Mouse (Mus musculus) liver, embryonic 11.5 days (tissue): ENCODE measurements around the gene St3gal2. TPM values are rescaled to one million over a fixed set of nuclear protein-coding genes. Genes with fewer than 3 reads are reported as not detected.

Experiments used
- ATAC-seq: fragments of 200-750 bp; cut with Nextera tagmentation; replicated peaks from 2 replicates; pipeline ENCODE4 v1.8.0; 2017; ENCODE audit warnings: moderate number of reproducible peaks, mild to moderate bottlenecking, moderate TSS enrichment, moderate library complexity; ENCODE audit not compliant: low FRiP score
- DNase-seq: peaks from one replicate; pipeline ENCODE4 v3.0.0-alpha.2; 2017; ENCODE audit warnings: low spot score
- H3K27ac ChIP-seq: fragments of 300-500 bp; sonication (generic); 2 replicates; pipeline ENCODE4 v1.5.1; 2014; ENCODE audit warnings: mild to moderate bottlenecking, low read depth, low read length, control low read depth
- H3K27me3 ChIP-seq: fragments of 300-500 bp; sonication (generic); replicated peaks from 2 replicates; pipeline ENCODE4 v1.6.1; 2014; ENCODE audit warnings: low read length, mixed read lengths; ENCODE audit not compliant: control insufficient read depth, insufficient read depth
- H3K36me3 ChIP-seq: fragments of 300-500 bp; sonication (generic); 2 replicates; pipeline ENCODE4 v1.6.1; 2014; ENCODE audit warnings: mild to moderate bottlenecking, low read length, moderate library complexity, mixed read lengths; ENCODE audit not compliant: control insufficient read depth, insufficient read depth
- H3K4me1 ChIP-seq: fragments of 300-500 bp; sonication (generic); replicated peaks from 2 replicates; pipeline ENCODE4 v1.6.1; 2014; ENCODE audit warnings: low read length, mixed read lengths; ENCODE audit not compliant: control insufficient read depth, insufficient read depth
- H3K4me2 ChIP-seq: fragments of 300-500 bp; sonication (generic); 2 replicates; pipeline ENCODE4 v1.6.1; 2014; ENCODE audit warnings: mild to moderate bottlenecking, control low read depth, moderate library complexity
- H3K4me3 ChIP-seq: fragments of 300-500 bp; sonication (generic); 2 replicates; pipeline ENCODE4 v1.5.1; 2014; ENCODE audit warnings: low read depth, low read length, control low read depth
- H3K9ac ChIP-seq: fragments of 300-500 bp; sonication (generic); 2 replicates; pipeline ENCODE4 v1.6.1; 2014; ENCODE audit warnings: low read depth, low read length, control low read depth
- H3K9me3 ChIP-seq: fragments of 300-500 bp; sonication (generic); 2 replicates; pipeline ENCODE4 v1.6.1; 2016; ENCODE audit warnings: low read length, inconsistent platforms, mixed read lengths; ENCODE audit not compliant: control insufficient read depth
- WGBS: fragments of 180-500 bp; shearing (Covaris S2); extraction: QIAGEN DNeasy Blood & Tissue Kit; methylation state at CpG from one replicate; pipeline ENCODE4 v1.1.7; 2014; 5-methylcytosine and 5-hydroxymethylcytosine counted together
- polyA plus RNA-seq: library from polyadenylated mRNA; unstranded; fragments of >200 nt; fragmentation: Nextera tagmentation; extraction: Ambion mirVana; gene quantifications from 2 replicates; pipeline ENCODE4 v1.2.1, GENCODE M21; 2014

The St3gal2 gene
- polyA plus RNA-seq, 1 experiment from 2014 or later, result 21.9 TPM

DNA sequence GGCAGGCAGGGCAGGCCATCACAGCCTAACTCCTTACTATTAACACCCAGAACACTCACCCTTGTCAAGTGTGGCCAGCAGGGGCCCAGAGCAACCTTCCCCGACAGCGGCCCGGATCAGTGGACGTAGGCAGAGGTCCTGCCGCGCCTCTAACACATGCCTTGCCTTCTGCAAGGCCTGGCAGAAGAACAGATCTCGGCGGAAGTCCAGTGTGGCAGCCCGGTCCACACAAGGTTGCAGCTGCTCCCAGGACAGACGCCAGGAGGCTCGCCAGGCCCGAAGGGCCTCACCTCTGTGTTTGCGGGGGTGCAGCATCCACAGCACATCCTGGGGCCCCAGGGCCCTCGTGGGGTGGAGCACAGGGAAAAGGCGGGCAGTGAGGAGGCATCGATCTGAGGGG, 30.9 kb upstream of the St3gal2 start:
- DNase-seq (no peak), ATAC-seq (no peak)
- H3K9me3 ChIP-seq, result no peaks in the 10 kb centered on the region
- H3K27ac ChIP-seq, result no peak overlapping the region
- peaks cover 15% of the 10 kb centered on the region; the same call in 1 of the 2 replicates for H3K36me3 ChIP-seq
- H3K27me3 ChIP-seq, result no peaks in the 10 kb centered on the region
- no peak overlapping the region for H3K4me2 ChIP-seq
- H3K4me1 ChIP-seq, result no peaks in the 10 kb centered on the region; the same call in 1 of the 2 replicates
- H3K4me3 ChIP-seq, result no peak overlapping the region
- 85% methylated on average over 16 of the region's 16 CpGs for WGBS
- no peak overlapping the region for H3K9ac ChIP-seq

DNA sequence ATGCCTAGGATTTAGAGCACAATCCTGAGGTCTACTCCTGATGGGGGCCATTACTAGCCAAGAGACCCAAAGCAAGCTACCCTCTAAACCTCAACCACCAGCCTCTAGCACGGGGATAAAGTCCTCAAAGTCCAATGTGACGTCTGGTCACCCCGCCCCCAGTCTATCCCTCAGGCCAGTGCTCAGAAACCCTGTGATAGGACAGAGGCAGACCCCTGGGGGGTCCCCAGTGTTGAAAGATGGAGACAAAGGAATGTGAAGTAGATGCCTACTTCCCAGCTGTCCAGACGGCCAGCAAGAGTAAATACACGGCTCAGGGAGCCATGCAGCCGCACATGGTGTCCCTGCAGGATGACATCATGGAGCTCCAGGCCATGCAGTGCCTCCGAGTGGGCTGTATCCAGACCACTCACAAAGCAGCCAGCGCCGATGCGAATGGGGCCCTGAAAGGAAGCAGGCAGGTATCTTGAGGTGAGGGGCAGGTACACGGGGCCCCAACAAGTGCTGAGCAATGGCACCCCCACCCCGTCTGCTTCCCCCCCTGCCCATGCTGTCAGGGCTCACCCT, 29.7 kb upstream of the St3gal2 start:
- H3K4me2 ChIP-seq, result no peak overlapping the region
- no peaks in the 10 kb centered on the region for H3K9me3 ChIP-seq
- H3K9ac ChIP-seq, result no peak overlapping the region
- H3K4me3 ChIP-seq, result no peak overlapping the region
- no peak overlapping the region for H3K27ac ChIP-seq
- H3K27me3 ChIP-seq, result no peaks in the 10 kb centered on the region
- peaks cover 10% of the 10 kb centered on the region; the same call in 1 of the 2 replicates for H3K36me3 ChIP-seq
- DNase-seq (no peak), ATAC-seq (peak; percentile 35)
- no peaks in the 10 kb centered on the region; the same call in 1 of the 2 replicates for H3K4me1 ChIP-seq
- WGBS, result 79% methylated on average over 12 of the region's 12 CpGs

DNA sequence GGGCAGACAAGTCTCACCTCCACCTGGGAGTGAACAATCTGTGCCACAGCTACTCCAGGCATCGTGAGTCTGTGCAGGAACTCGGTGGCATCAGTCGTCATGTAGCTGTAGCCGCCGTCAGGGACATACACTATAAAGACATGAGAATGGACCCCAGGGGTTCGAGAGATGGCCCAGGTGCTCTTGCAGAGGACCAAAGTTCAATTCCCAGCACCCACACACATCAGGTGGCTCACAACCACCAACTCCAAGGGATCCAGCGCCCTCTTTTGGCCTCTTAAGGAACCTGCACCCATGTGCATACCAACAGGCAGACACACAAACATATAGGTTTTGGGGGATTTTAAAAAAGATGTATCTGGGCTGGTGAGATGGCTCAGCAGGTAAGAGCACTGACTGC, 27.7 kb upstream of the St3gal2 start:
- DNase-seq (no peak), ATAC-seq (no peak)
- Histone ChIP-seq H3K9ac (no peak overlapping the region), H3K9me3 (no peaks in the 10 kb centered on the region), H3K27me3 (no peaks in the 10 kb centered on the region), H3K4me1 (no peaks in the 10 kb centered on the region; the same call in 1 of the 2 replicates), H3K27ac (no peak overlapping the region), H3K36me3 (peaks cover 10% of the 10 kb centered on the region; the same call in 1 of the 2 replicates), H3K4me2 (no peak overlapping the region), H3K4me3 (no peak overlapping the region)
- 92% methylated on average over 7 of the region's 7 CpGs for WGBS

DNA sequence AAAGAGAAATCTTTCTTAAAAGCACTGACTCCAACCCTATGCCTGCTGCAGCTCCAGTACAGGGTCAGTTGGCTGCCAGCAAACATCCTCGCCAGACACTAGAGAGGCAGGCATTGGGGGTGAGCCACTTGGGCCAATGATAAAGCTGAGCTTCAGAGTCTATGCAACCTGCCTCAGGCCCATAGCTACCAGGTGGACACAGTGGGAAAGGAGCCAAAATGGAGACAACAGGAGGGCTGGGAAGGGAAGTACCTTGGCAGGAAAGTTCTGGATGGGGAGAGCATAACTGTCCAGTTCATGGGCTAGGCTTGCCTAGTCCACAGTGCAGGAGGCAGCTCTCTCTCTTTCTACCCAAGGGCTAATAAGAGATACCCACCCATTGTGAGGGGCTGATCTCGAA, 26.8 kb upstream of the St3gal2 start:
- no peak overlapping the region for H3K4me3 ChIP-seq
- H3K9me3 ChIP-seq, result no peaks in the 10 kb centered on the region
- DNase-seq (no peak), ATAC-seq (no peak)
- H3K36me3 ChIP-seq, result peaks cover 7% of the 10 kb centered on the region; the same call in 1 of the 2 replicates
- H3K27ac ChIP-seq, result no peak overlapping the region
- H3K4me2 ChIP-seq, result no peak overlapping the region
- no peak overlapping the region for H3K9ac ChIP-seq
- no peaks in the 10 kb centered on the region for H3K27me3 ChIP-seq
- 97% methylated on average over 2 of the region's 2 CpGs for WGBS
- H3K4me1 ChIP-seq, result no peaks in the 10 kb centered on the region; the same call in 1 of the 2 replicates

DNA sequence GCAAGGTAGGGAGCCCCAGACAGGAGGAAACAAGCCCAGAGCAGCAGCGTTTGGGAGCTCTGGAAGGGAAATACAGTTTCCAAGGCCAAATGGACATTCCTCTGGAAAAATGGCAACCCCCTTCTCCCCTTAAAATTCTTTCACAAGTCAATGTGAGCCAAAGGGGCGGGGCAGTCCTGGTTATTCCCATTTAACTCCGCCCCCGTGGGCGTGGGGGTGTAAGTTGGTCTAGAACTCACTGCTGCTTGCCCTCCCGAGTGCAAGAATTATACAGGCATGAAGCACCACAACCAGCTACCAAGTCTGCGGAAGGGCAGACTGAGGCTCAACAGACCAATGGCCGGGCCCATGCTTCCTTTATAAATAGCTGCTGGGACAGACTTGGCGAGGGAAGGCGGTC, 24.9 kb upstream of the St3gal2 start:
- ATAC-seq, result no peak
- Histone ChIP-seq H3K9ac (no peak overlapping the region), H3K4me2 (no peak overlapping the region), H3K9me3 (no peaks in the 10 kb centered on the region), H3K36me3 (peaks cover 7% of the 10 kb centered on the region; the same call in 1 of the 2 replicates), H3K27ac (no peak overlapping the region), H3K27me3 (no peaks in the 10 kb centered on the region), H3K4me3 (no peak overlapping the region), H3K4me1 (no peaks in the 10 kb centered on the region)
- no peak for DNase-seq
- WGBS, result 81% methylated on average over 10 of the region's 10 CpGs

DNA sequence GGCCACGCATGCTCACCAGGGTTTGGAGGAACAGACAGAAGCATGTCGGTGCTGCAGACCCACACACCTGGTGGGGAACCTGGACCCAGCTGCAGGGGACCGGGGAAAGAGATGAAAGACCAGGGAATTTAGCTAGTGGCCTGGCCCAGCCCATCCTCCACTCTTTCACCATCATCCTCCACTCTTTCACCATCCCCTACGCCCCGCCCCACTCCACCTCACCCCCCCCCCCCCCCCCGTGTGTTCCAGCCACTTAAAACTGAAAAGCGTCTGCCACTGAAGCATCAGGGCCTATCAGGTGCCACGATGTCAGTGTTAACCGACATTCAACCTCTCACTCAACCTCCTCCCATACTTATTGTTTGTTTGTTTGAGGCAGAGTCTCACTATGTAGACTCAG, 24.5 kb upstream of the St3gal2 start:
- H3K4me3 ChIP-seq, result no peak overlapping the region
- DNase-seq (no peak), ATAC-seq (no peak)
- H3K9ac ChIP-seq, result no peak overlapping the region
- H3K9me3 ChIP-seq, result no peaks in the 10 kb centered on the region
- no peaks in the 10 kb centered on the region for H3K27me3 ChIP-seq
- WGBS, result 68% methylated on average over 9 of the region's 9 CpGs
- H3K4me2 ChIP-seq, result no peak overlapping the region
- no peaks in the 10 kb centered on the region for H3K4me1 ChIP-seq
- no peak overlapping the region for H3K27ac ChIP-seq
- H3K36me3 ChIP-seq, result peaks cover 7% of the 10 kb centered on the region; the same call in 1 of the 2 replicates

DNA sequence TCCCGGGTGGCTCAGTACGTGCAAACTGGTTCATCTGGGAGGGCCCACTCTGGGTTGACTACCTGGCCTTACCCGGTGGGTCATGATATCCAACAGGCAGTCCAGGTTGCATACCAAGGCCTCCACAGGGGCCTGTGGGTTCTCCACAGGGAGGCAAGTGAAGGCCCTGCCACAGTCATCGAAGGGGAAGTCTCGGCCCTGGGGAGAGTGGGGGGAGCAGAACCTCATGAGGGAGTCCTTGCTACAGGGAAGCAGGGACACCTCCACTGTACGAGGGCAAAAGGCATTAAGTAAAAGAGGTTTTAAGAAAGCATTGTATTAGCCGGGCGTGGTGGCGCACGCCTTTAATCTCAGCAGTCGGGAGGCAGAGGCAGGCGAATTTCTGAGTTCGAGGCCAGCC, 23.9 kb upstream of the St3gal2 start:
- 91% methylated on average over 13 of the region's 13 CpGs for WGBS
- no peak for DNase-seq
- Histone ChIP-seq H3K27ac (no peak overlapping the region), H3K4me3 (no peak overlapping the region), H3K9me3 (no peaks in the 10 kb centered on the region), H3K4me2 (no peak overlapping the region), H3K36me3 (peaks cover 7% of the 10 kb centered on the region; the same call in 1 of the 2 replicates), H3K4me1 (no peaks in the 10 kb centered on the region), H3K27me3 (no peaks in the 10 kb centered on the region), H3K9ac (no peak overlapping the region)
- ATAC-seq, result no peak

DNA sequence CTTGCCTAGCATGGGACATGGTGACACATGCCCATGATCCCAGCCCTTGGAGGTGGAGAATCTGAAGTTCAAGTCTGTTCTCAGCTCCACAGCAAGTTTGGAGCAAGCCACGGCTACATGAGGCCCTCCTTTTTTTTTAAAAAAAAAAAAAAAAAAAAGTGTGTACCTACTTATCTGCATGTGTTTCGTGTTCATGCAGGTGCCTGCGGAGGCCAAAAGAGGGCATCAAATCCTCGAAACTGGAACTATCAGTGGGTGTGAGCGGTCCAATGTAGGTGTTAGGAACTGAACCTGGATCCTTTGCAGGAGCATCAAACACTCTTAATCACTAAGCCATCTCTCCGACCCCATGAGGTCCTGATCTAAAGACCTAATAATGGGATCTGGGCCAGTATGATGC, 22.2 kb upstream of the St3gal2 start:
- DNase-seq, result no peak
- no peaks in the 10 kb centered on the region for H3K27me3 ChIP-seq
- WGBS, result 86% methylated on average over 6 of the region's 6 CpGs
- no peaks in the 10 kb centered on the region for H3K9me3 ChIP-seq
- H3K9ac ChIP-seq, result no peak overlapping the region
- H3K4me2 ChIP-seq, result no peak overlapping the region
- H3K27ac ChIP-seq, result no peak overlapping the region
- no peak for ATAC-seq
- no peak overlapping the region for H3K4me3 ChIP-seq
- H3K36me3 ChIP-seq, result peaks cover 7% of the 10 kb centered on the region; the same call in 1 of the 2 replicates
- H3K4me1 ChIP-seq, result no peaks in the 10 kb centered on the region; the same call in 1 of the 2 replicates

DNA sequence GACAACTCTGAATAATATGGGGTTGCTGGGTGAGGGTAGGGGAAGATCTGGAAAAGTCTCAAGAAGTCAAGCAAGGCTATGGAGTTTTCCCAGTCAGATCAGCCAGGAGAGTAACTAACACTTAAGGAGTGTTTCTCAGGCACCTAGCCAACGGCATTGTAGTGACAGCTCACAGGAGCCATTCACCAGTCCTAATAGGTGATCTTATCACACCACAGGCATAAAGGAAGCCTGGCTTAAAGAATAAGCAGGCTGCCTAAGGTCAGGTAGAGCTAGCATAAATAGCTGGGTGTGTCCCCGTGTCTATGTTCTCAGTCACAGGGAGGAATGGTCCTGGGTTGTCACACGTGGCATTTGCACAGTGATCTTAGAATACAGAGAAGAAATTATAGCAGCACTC, 18.7 kb upstream of the St3gal2 start:
- H3K4me1 ChIP-seq, result no peaks in the 10 kb centered on the region; the same call in 1 of the 2 replicates
- no peaks in the 10 kb centered on the region for H3K27me3 ChIP-seq
- no peak overlapping the region for H3K4me3 ChIP-seq
- DNase-seq, result no peak
- ATAC-seq, result no peak
- peaks cover 2% of the 10 kb centered on the region; the same call in 1 of the 2 replicates for H3K36me3 ChIP-seq
- no peak overlapping the region for H3K9ac ChIP-seq
- WGBS, result 78% methylated on average over 3 of the region's 3 CpGs
- H3K4me2 ChIP-seq, result no peak overlapping the region
- H3K9me3 ChIP-seq, result no peaks in the 10 kb centered on the region
- no peak overlapping the region for H3K27ac ChIP-seq
